Mouse (Mus musculus) neural tube, embryonic 12.5 days (tissue): ENCODE results near the gene Stx1b. TPM values are rescaled to one million over a fixed set of nuclear protein-coding genes. Genes with fewer than 3 reads are reported as not detected.
A peak's percentile ranks its signal among the peaks of the same experiment; 100 is the strongest.

Experiments used
- ATAC-seq: fragments of 200-750 bp; cut with Nextera tagmentation; 2 replicates; pipeline ENCODE4 v1.8.0; 2017; ENCODE audit warnings: low read depth, mild to moderate bottlenecking, moderate TSS enrichment, moderate library complexity; ENCODE audit not compliant: low FRiP score
- H3K27ac ChIP-seq: fragments of 300-500 bp; sonication (generic); 2 replicates; pipeline ENCODE4 v1.5.1; 2016
- H3K27me3 ChIP-seq: fragments of 300-500 bp; sonication (generic); replicated peaks from 2 replicates; pipeline ENCODE4 v1.6.1; 2016; ENCODE audit warnings: mild to moderate bottlenecking
- H3K36me3 ChIP-seq: fragments of 300-500 bp; sonication (generic); 2 replicates; pipeline ENCODE4 v1.6.1; 2016; ENCODE audit warnings: mild to moderate bottlenecking
- H3K4me1 ChIP-seq: fragments of 300-500 bp; sonication (generic); 2 replicates; pipeline ENCODE4 v1.6.1; 2016
- H3K4me2 ChIP-seq: fragments of 300-500 bp; sonication (generic); replicated peaks from 2 replicates; pipeline ENCODE4 v1.6.1; 2016; ENCODE audit warnings: mild to moderate bottlenecking
- H3K4me3 ChIP-seq: fragments of 300-500 bp; sonication (generic); 2 replicates; pipeline ENCODE4 v1.5.1; 2016
- H3K9ac ChIP-seq: fragments of 300-500 bp; sonication (generic); 2 replicates; pipeline ENCODE4 v1.6.1; 2016; ENCODE audit warnings: mild to moderate bottlenecking
- H3K9me3 ChIP-seq: fragments of 300-500 bp; sonication (generic); 2 replicates; pipeline ENCODE4 v1.6.1; 2016; ENCODE audit warnings: mild to moderate bottlenecking
- WGBS: fragments of 180-500 bp; shearing (Covaris S2); methylation state at CpG from one replicate; pipeline ENCODE4 v1.1.7; 2016; 5-methylcytosine and 5-hydroxymethylcytosine counted together
- polyA plus RNA-seq: library from polyadenylated mRNA; unstranded; fragments of >200 nt; fragmentation: Nextera tagmentation; extraction: Ambion mirVana; gene quantifications from 2 replicates; pipeline ENCODE4 v1.2.1, GENCODE M21; 2016

Stx1b gene
- polyA plus RNA-seq, 1 experiment from 2014 or later, result 19.2 TPM

DNA sequence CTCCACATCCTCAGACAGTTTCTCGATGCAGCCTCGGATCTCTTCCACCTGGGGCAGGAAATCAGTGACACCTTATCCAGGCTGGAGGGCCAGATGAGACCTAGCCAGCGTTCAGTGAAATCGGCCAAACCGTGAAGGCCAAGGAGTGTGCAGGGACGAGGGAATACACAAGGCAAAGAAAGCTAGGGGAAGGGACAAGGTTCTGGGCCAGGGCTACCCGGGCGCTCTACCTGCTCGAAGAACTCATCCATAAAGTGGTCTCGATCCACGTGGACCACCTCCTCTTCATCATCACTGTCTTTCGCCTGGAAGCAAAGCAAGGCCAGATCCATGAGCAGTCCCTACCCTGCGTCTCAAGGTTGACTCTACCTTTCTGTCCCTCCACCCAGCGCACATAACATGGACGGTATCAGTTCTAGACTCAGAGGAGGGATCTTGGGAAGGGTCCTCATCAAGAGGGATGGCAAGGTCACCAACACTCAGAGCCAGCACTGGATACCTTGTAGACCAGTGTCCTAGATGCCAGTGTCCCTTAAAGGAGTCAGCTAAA is 9.2 kb downstream of the Stx1b start:
- Histone ChIP-seq H3K4me1 (peaks cover 7% of the 10 kb centered on the region; the same call in 1 of the 2 replicates), H3K27ac (no peak overlapping the region), H3K36me3 (peaks cover 30% of the 10 kb centered on the region), H3K27me3 (no peaks in the 10 kb centered on the region), H3K4me2 (no peak overlapping the region), H3K9ac (no peak overlapping the region), H3K4me3 (no peak overlapping the region), H3K9me3 (no peaks in the 10 kb centered on the region)
- WGBS, result 91% methylated on average over 15 of the region's 15 CpGs
- ATAC-seq, result no peak

DNA sequence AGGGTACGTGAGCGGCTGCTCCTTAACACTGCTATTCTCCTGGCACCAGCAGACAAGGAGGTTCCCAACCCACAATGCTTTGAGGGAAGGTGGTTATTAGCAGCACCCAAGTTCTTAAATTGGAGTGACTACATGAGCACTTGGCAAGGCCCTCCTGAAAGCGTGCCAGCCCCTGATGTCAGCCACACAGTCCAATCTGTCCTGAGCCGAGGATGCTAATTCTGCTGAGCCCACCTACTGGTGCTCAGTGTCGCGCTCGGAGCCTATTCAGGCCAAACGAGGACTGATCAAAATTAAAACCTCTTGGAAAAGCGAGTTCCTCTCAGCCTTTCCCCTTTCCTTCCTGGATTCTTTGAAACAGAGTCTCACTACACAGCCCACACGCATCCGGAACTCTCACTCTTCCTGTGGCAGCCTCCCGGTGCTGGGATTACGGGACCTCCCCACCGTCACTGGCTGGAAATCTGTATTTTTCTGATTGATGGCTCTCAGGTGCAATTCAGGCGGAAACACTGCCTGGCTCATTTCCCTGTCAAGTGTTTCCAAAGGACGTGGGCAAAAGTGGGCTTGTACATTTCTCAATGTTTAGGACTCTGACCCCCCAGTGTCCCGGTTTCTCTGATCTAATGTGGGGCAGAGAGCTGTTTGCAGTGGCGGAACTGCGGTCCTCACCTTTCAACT is 10.0 kb downstream of the Stx1b start:
- H3K9me3 ChIP-seq, result no peaks in the 10 kb centered on the region
- H3K4me3 ChIP-seq, result no peak overlapping the region
- H3K4me2 ChIP-seq, result no peak overlapping the region
- WGBS, result 85% methylated on average over 19 of the region's 19 CpGs
- H3K36me3 ChIP-seq, result peaks cover 30% of the 10 kb centered on the region
- peaks cover 7% of the 10 kb centered on the region; the same call in 1 of the 2 replicates for H3K4me1 ChIP-seq
- no peak overlapping the region for H3K27ac ChIP-seq
- no peaks in the 10 kb centered on the region for H3K27me3 ChIP-seq
- no peak for ATAC-seq
- no peak overlapping the region for H3K9ac ChIP-seq

DNA sequence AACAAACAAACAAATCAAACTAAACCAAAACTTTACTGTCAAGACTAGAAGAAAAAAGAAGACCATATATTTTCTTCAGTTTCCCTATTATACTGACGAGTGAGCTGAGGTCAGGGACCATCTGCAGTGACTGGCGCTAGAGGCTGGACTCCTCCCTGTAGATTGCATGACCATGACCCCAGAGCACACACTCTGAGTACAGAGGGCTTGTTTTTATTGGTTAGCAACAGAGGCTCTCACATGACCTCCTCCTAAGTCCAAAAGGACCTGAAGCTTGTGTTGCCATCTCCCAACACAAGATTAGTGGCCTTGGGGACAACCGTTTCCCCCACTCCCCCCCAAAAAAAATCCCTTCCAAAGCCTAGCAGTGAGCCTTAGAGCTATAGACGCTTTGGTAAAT is 10.5 kb downstream of the Stx1b start:
- H3K9ac ChIP-seq, result no peak overlapping the region
- no peaks in the 10 kb centered on the region for H3K27me3 ChIP-seq
- peaks cover 30% of the 10 kb centered on the region for H3K36me3 ChIP-seq
- 80% methylated on average over 4 of the region's 4 CpGs for WGBS
- no peak overlapping the region for H3K27ac ChIP-seq
- no peak for ATAC-seq
- no peak overlapping the region for H3K4me3 ChIP-seq
- peaks cover 7% of the 10 kb centered on the region; the same call in 1 of the 2 replicates for H3K4me1 ChIP-seq
- no peaks in the 10 kb centered on the region for H3K9me3 ChIP-seq
- H3K4me2 ChIP-seq, result no peak overlapping the region

DNA sequence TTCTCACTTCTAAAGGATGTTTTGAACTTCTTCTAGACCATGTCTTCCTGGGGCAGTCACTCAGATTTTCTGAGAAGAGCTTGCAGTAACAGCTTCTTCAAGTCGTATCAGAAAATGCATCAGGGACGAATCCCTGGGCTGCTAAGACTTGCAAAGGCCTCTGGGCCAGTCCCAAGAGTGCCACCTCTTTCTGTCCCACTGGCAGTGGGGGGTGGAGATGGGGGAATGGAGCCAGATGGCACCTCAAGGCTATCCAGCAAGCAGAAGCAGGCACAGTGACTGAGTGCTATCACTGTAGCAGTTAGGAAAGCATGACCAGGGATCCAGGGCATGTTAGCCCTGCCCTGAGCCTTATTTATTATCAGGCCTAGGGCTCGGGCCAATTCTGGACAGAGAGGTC is 12.1 kb downstream of the Stx1b start:
- no peak for ATAC-seq
- no peak overlapping the region for H3K27ac ChIP-seq
- 83% methylated on average over 3 of the region's 3 CpGs for WGBS
- H3K4me2 ChIP-seq, result no peak overlapping the region
- H3K36me3 ChIP-seq, result peaks cover 32% of the 10 kb centered on the region
- no peak overlapping the region for H3K4me3 ChIP-seq
- no peaks in the 10 kb centered on the region for H3K27me3 ChIP-seq
- H3K9ac ChIP-seq, result no peak overlapping the region
- no peaks in the 10 kb centered on the region for H3K9me3 ChIP-seq
- H3K4me1 ChIP-seq, result peaks cover 7% of the 10 kb centered on the region; the same call in 1 of the 2 replicates

DNA sequence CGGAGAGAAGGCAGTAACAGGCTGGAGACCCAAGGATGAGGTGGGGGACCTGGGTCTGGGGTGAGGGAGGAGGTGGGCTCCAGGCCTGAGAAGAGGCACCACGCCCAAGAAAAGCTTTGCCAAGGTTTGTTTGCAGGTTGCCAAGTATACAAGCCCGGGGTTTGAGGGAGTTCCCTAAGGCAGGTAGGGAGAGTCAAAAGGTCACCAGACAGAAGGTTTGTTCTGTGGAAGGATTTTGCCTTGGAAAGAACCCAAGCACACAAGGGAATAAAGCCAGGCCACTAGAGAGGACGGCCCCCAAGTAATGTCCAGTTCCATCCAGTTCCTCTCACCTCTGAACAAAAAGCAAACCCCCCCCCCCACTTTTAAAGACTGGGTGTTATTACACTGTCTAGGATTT is 13.1 kb downstream of the Stx1b start:
- peaks cover 6% of the 10 kb centered on the region; the same call in 1 of the 2 replicates for H3K4me1 ChIP-seq
- H3K4me2 ChIP-seq, result no peak overlapping the region
- no peak overlapping the region for H3K9ac ChIP-seq
- no peak for ATAC-seq
- WGBS, result 76% methylated on average over 4 of the region's 4 CpGs
- no peak overlapping the region for H3K4me3 ChIP-seq
- peaks cover 37% of the 10 kb centered on the region for H3K36me3 ChIP-seq
- H3K9me3 ChIP-seq, result no peaks in the 10 kb centered on the region
- no peaks in the 10 kb centered on the region for H3K27me3 ChIP-seq
- H3K27ac ChIP-seq, result no peak overlapping the region

DNA sequence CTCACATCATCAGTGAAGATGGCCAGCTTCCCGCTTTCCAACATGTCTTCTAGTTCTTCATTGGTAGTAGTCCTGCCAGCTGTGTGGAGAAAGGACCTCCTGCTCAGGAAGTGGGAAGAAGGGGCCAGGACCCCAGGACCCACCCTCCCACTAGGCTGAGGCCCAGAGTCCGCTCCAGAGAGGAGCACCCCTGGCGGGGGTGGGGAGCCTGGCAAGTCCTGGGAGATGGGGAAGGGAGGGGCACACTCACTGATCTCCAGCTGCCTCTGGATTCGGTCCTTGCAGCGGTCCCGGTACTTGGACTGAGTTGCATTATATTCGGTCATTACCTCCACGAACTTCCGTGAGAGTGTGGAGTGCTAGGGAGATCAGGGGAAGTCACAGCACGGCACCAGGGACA is 13.7 kb downstream of the Stx1b start:
- Histone ChIP-seq H3K9me3 (no peaks in the 10 kb centered on the region), H3K4me1 (0 out of 2 replicates have a peak, but pooled peaks cover under 1% of the 10 kb centered on the region), H3K27me3 (no peaks in the 10 kb centered on the region), H3K27ac (no peak overlapping the region), H3K9ac (no peak overlapping the region), H3K4me3 (no peak overlapping the region), H3K36me3 (peaks cover 37% of the 10 kb centered on the region), H3K4me2 (no peak overlapping the region)
- no peak for ATAC-seq
- 76% methylated on average over 10 of the region's 10 CpGs for whole genome bisulfite sequencing

DNA sequence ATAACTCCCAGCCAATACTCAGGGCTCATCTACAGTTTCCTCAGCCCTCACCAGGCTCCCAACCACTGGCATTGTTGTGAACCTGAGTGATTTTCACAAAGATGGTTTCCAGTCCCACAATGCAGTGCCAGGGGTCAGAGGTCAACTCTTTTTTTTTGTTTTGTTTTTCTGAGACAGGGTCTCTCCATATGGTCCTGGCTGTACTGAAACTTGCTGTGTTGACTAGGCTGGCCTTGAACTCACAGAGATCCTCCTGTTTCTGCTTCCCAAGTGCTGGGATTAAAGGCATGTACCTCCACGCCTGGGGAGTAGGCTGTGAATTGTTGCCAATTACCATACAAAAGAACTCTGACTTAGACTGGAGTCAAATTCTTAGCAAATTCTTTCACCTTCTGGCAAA is 14.5 kb downstream of the Stx1b start:
- no peak for ATAC-seq
- WGBS, result 82% methylated on average over 1 of the region's 1 CpGs
- peaks cover 36% of the 10 kb centered on the region for H3K36me3 ChIP-seq
- no peak overlapping the region for H3K27ac ChIP-seq
- no peaks in the 10 kb centered on the region for H3K27me3 ChIP-seq
- no peak overlapping the region for H3K9ac ChIP-seq
- no peaks in the 10 kb centered on the region for H3K4me1 ChIP-seq
- no peak overlapping the region for H3K4me3 ChIP-seq
- H3K4me2 ChIP-seq, result no peak overlapping the region
- H3K9me3 ChIP-seq, result no peaks in the 10 kb centered on the region

DNA sequence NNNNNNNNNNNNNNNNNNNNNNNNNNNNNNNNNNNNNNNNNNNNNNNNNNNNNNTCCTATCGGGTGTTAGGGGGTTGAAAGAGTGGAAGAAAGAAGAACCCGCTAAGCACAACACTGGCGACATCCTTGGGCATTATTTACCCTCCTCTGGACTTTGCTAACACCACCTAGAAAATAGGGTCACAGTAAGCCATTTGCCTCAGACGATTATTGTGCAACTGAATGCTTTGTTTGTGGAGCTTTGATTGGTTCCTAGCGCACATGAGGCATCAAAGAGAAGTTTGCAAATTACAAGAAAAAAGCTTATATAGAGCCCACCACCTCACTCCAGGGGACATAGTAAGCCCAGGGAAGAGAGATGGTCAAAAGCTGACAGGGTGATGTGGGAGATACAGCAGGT is 15.5 kb downstream of the Stx1b start:
- no peaks in the 10 kb centered on the region for H3K9me3 ChIP-seq
- H3K9ac ChIP-seq, result no peak overlapping the region
- no peaks in the 10 kb centered on the region for H3K4me1 ChIP-seq
- no peak for ATAC-seq
- no peaks in the 10 kb centered on the region for H3K27me3 ChIP-seq
- H3K27ac ChIP-seq, result no peak overlapping the region
- H3K4me2 ChIP-seq, result no peak overlapping the region
- 56% methylated on average over 5 of the region's 5 CpGs for WGBS
- H3K36me3 ChIP-seq, result peaks cover 33% of the 10 kb centered on the region
- H3K4me3 ChIP-seq, result no peak overlapping the region

DNA sequence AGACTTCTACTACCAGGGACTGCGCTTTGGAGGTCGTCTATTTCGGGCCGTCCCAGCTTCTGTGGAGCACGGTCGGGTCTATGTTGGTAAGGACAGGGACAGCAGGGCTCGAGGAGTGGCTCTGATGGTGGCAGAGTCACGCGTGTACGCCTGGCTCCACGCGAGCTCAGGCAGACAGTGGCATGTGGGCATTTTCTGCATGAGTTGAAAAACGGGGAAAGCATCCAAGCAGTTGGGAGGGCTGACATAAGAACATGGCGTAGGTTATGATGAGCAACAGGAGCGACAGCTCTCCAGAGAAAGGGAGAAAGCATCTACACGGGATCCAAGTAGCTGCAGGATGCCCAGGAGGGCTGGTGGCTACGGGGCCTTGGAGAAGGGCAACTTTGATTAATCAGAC is 22.0 kb downstream of the Stx1b start:
- H3K27ac ChIP-seq, result no peak overlapping the region
- no peaks in the 10 kb centered on the region for H3K9me3 ChIP-seq
- H3K9ac ChIP-seq, result 0 out of 2 replicates have a peak overlapping the region, but pooled peaks have one; percentile 8
- peaks cover 52% of the 10 kb centered on the region for H3K36me3 ChIP-seq
- no peak overlapping the region for H3K4me2 ChIP-seq
- no peak overlapping the region for H3K4me3 ChIP-seq
- 92% methylated on average over 17 of the region's 17 CpGs for WGBS
- ATAC-seq, result no peak
- H3K27me3 ChIP-seq, result no peaks in the 10 kb centered on the region
- H3K4me1 ChIP-seq, result no peaks in the 10 kb centered on the region

DNA sequence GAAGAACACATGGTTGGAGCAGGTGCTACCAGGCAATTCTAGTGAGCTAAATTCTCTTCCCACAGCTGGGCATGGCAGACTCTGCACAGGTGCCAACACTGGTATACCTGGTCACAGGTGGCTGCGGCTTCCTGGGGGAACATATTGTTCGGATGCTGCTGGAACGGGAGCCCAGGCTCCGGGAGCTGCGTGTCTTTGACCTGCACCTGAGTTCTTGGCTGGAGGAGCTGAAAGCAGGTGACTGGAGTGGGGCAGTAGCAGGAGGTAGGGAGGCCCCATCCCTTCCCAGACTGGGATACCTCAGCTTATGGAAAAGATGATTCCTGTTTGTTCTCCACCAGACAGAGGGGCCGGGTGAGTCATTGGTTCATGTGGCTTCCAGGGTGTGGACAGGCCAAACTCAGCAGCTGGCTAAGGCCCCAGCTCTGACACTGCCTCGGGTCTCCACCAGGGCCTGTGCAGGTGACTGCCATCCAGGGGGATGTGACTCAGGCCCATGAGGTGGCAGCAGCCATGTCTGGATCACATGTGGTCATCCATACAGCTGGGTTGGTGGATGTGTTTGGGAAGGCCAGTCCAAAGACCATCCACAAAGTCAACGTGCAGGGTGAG is 23.2 kb downstream of the Stx1b start:
- H3K4me3 ChIP-seq, result no peak overlapping the region
- H3K4me1 ChIP-seq, result no peaks in the 10 kb centered on the region
- no peaks in the 10 kb centered on the region for H3K9me3 ChIP-seq
- peaks cover 58% of the 10 kb centered on the region for H3K36me3 ChIP-seq
- H3K27ac ChIP-seq, result no peak overlapping the region
- ATAC-seq, result no peak
- H3K9ac ChIP-seq, result no peak overlapping the region
- H3K27me3 ChIP-seq, result no peaks in the 10 kb centered on the region
- 90% methylated on average over 8 of the region's 8 CpGs for WGBS
- 0 out of 2 replicates have a peak overlapping the region, but pooled peaks have one; percentile 39 for H3K4me2 ChIP-seq

DNA sequence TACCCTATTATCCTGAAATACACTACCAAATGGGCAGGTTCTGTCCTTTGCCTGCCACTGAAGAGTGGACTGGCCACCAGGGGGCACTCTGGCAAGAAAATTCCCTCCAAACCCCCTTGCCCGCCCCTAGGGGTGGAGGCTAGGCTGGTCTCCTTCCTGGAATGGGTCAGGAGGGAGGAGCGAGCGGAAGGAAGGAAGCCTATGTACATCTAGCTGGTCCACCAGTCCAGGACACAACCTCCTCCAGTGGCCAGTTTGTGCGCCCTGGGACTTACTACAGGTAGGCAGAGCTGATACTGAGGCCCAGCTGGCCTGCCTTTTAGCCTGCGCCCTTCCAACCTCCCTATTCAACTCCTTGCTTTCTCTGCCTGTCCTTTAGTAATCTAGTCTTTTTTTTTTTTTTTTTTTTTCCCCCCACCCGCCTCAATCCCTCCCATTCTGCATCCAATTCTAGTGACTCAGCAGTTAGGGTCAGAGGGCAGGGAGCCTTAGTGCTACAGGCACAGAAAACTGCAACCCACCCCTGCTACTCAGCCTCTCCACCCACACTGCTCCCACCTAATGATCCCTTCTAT is 23.8 kb downstream of the Stx1b start, which contains the start of gene Hsd3b7:
TSS of gene Hsd3b7 (plus strand) at position 170 of the 575 bp plus-strand sequence.
- Histone ChIP-seq H3K9ac (no peak within 1 kb of the TSS), H3K27me3 (no peaks in the 10 kb centered on the region), H3K9me3 (no peaks in the 10 kb centered on the region), H3K4me1 (no peaks in the 10 kb centered on the region), H3K4me3 (no peak within 1 kb of the TSS), H3K36me3 (peaks cover 64% of the 10 kb centered on the region), H3K27ac (no peak within 1 kb of the TSS), H3K4me2 (peak within 1 kb of the TSS; percentile 39)
- ATAC-seq, result peak; percentile 71
- 38% methylated on average over 6 of the region's 6 CpGs for WGBS

DNA sequence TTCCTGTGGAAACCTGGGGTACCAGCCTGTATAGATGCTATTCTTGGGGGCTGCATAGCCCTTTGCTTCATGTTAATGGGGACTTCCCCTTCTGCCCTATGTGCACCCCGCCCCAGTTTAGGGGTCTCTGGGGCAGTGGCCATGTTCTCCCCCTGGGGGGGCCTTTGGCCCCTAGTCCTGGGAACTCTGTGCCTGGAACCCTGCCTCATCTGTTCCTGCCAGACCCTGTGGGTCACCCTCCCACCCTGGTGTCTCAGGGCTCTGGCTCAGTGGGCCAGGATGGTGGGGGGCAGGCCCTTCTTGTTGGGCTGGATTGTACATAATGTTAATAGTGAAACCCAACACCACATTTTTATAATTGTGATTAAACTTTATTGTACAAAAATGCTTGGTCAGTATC is 24.6 kb downstream of the Stx1b start:
- Histone ChIP-seq H3K9me3 (no peaks in the 10 kb centered on the region), H3K27me3 (no peaks in the 10 kb centered on the region), H3K27ac (no peak overlapping the region), H3K4me1 (no peaks in the 10 kb centered on the region), H3K4me2 (no peak overlapping the region), H3K36me3 (peaks cover 70% of the 10 kb centered on the region), H3K9ac (no peak overlapping the region), H3K4me3 (no peak overlapping the region)
- ATAC-seq, result no peak
- 96% methylated on average over 1 of the region's 1 CpGs for WGBS
